Mouse (Mus musculus): ENCODE measurements at regions not wholly inside any gene's neighbourhood (a gene's known extent, or its start where the extent isn't known, plus 50 kb on each side); places are given as distances from the start of the nearest gene placed in this dataset.

DNA sequence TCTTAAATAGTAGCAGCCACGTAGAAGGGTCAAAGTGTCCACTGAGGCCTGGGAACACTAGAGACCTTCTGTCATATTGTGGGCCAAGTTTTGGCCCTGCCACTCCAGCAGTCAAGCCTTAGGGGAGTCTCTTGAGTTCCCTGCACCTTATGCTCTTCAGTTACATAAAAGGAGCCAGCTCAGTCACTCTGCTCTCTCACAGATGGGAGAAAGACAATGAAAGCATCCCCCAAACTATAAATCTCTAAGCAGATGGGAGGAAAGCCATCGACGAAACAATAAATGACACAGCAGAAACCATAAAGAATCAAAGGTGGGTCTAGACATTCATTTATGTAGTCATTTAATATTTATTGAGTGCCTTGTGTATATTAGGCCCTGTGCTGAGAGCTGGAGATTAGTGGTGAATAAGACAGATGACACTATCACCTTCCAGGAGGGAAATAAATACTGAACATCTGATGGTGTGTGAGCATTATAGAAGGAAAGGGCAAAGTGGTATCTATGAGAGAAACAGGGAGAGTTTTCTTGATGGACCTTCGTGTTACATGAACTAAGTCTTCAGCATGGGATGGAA is 137.5 kb upstream of the Synpr start:
- no peak for DNase-seq (ENCODE audit: low spot score)

DNA sequence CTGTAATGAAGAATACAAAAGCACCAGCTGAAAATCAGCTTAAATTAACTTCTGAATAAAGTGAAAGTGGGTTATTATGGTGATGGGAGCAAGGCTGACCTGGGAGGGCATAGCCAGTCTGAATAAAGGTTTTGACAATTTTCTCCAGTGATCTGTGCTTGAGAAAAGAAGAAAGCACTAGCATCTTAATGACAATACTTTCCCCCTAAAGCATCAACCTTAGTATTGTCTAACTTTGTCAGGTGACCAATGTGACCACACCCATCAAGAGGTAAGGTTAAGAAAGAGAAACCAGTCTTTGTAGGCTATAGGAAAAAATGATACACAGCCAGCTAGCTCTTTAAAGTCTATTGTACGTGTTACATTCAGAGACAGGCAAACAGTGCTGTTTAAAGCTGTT is 135.0 kb upstream of the Synpr start:
- no peak for DNase-seq (ENCODE audit: low spot score)

DNA sequence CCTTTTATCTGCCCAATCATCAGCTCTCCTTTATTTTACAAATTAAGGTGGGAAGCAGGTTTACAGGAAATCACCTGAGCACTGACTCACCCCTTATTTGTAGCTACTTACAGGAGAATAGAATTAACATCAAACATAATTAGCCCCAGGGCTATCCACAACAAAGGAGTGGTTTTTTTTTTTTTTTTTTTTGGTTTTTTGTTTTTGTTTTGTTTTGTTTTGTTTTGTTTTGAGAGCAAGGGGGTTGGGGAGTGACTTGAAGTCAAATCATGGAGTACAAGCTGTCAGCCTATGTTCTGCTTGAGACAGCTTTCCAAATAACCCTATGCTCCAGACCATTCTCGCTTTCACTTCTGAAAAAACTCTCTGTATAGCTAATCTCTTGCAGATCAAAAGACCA is 132.9 kb upstream of the Synpr start:
- no peak for DNase-seq (ENCODE audit: low spot score)

DNA sequence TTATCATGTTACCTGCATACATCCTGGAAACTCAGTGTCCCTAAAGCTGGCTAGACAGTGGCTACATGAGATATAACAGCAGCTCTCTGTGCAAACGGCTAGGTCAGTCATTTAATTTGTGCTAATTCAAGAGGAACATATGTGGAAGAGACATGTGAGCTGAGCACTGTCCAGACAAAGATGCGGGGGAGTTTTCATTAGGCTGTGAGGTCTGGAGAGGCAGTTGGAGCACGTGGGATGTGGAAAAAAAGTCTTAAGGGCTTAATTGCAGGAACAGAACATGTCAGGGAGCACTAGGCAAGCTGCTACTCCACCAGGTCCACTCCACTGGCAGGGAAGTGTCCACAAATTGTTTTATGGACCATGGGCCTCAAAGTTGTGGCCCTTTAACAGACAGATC is 108.4 kb upstream of the Synpr start:
- no peak for DNase-seq (ENCODE audit: low spot score)

DNA sequence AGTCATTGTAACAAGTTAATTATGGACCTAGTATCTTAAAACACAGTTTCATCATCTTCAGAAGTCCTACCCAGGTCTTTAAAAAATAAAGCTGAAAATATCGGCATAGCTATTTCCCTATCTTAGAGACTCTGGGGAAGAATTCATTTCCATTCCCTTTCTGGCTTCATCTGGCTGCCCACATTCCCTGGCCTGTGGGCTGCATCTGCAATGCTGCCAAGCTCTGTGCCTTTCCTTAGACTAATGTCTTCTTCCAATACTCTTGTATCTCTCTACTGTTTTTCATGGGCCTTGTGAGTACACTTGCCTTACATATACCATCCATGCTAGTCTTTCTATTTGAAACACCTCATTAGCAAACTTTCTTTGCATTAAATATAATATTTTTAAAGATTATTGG is 106.7 kb upstream of the Synpr start:
- DNase-seq (ENCODE audit: low spot score) = no peak

DNA sequence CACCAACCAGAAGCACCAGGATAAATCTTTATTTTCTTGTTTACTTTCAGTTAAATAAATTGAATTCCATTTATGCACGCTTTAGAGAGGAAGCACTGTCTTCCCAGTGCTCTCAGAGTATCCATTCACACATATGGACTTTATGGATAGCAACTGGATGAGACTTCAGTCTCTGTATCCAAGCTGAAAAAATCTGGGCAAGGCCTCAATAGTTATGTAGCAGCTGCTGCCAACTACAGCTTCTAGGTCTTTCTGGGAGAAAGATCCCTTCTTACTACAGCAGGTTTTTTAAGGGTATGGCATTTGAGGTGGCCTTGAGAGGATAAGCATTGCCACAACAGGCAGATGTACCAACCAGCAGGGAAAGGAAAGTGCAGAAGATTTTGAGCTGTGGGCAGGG is 93.8 kb upstream of the Synpr start:
- DNase-seq (ENCODE audit: low spot score) = no peak

DNA sequence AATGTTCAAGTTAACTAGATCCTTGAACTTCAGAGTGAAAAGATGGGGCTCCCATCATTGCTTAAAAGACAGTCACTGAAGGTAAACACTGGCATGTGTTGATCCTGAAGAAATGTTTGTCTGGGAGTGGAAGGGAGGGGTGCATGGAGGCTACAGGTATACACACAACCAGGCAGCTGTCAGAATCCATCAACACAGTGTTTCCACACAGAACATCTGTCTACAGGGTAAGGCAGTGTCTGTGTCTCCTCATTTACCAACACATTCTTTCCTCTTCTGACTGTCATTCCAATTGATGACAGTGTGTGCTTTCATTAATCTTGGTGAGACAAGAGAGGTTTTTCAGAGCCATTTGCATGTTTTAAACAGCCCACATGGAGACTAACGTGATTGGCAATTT is 91.8 kb upstream of the Synpr start:
- no peak for DNase-seq (ENCODE audit: low spot score)

DNA sequence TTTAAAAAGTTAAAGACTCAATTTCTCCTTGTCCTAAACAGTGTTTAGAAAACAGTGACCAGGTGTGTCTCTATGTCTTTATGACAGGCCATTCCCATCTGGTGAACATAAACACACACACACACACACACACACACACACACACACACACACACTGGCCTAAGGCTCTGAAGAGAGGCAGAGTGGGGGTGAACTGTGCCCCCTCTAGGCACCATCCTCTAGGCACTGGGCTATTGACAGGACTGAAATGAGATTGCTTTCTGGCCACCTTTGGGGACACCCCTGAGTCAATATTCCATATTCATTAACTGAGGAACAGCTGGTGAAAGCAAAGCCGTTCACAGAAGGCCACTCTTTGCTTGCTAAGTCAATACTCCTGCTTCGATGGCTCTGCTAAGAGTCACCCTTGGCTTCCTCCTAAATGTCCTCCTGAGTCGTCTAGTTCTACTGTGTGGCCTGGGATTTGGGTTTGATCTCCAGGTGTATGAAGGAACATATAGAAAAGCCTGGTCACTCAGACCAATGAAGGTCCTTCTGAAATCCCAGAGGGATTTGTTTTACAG is 87.2 kb upstream of the Synpr start:
- no peak for DNase-seq (ENCODE audit: low spot score)

DNA sequence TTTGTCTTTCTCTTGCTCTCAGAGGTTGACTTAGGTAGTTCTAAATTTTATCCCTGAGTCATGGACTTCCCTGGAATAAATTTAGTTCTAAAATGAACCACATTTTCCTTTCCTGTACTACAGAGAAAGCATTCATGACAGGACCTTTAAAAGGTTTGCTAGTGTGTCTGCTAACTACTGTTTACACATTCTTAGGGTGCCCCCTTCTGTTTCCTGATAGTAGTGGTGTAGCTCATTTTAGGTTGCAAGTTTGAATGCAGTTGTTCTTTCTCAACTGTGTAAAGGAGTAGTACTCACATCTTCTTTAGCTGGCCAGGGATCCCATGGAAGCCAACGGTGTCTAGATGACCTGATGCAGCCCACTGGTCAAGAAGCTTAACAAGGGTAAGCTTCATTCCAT is 86.1 kb upstream of the Synpr start:
- DNase-seq (ENCODE audit: low spot score) = peak; percentile 62

DNA sequence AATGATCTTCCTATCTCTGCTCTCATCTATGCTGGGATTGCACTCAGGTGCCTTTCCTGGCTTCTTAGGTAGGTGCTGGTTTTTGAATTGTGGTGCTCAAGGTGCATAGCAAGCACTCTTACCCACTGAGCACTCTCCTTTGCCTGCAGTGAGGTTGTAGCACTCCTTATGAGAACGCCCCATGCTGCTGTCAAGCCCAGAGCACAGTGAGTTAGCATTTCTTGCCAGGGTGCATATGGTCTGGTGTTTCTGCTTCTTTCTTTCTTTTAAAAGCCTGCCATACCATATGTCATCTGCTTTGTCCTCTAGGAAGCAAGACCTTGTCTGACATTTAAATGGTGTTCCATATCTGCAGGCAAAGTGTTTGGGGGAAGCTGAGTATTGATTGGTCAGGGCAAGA is 71.9 kb upstream of the Synpr start:
- DNase-seq (ENCODE audit: low spot score) = no peak

Data from embryo, embryonic 10 days (tissue).